Mouse (Mus musculus): Measurements from ENCODE around the gene Abr.

DNA sequence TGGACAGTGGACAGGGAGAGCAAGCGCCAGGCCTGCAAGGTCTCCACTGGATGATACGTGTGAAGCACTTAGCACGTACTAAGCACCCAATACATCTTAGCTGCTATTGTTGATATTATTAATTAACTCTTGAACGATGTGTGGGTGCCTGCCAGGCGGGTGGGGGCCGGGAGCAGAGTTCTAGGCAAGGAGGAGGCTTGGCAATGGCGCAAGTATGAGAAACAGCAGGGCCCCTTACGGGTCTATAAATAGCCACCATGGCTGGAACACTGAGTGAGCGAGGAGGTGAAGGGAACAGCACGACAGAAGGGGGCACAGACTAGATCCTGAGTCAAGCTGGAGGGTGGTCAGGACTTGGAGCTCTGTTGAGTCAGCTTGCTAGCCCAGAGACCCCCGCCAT, 107.0 kb downstream of the Abr start:
- TF ChIP-seq CTCF (IDR thresholded peaks at IDR 0.05; ENCODE audit: borderline replicate concordance, extremely low read depth, insufficient read depth, insufficient read length) (no peak), POLR2A (IDR thresholded peaks at IDR 0.05; ENCODE audit: borderline replicate concordance, extremely low read depth, insufficient read depth, insufficient read length, poor library complexity, severe bottlenecking) (no peak)

Data from brain, embryonic 14.5 days (tissue).